Mouse (Mus musculus): ENCODE measurements around the gene Ppp1r9a. TPM values are rescaled to one million over a fixed set of nuclear protein-coding genes. Genes with fewer than 3 reads are reported as not detected.

Ppp1r9a gene
- polyA plus RNA-seq, 1 experiment from 2014 or later, result 30.5 TPM

DNA sequence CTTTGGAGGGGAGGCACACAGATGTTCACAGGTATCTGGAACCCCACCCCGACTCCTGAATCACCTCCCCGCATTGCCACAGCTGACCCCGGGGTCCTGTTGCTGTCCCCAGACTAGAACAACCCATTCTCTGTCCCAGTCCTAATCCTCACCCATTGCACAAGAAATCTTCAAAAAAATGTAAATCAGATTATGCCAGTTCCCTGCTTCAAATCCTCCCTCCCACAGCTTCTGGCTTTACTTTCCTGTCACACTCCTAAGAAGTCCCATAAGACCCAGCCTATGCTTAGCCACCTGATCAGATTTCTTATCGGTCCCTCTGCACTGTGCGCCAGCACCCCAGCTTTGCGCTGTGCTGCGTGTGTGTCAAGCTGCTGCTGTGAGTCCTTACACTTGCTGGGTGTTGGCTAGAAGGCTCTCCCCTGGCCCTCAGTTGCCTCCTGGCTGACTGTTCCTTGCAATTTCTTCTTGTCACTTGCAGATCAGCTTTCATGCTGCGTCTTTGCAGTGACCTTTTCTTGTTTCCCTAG lies 296.7 kb downstream of the Ppp1r9a start:
- no peak overlapping the region for H3K9ac ChIP-seq (replicated peaks)
- no peak overlapping the region for H3K4me2 ChIP-seq (replicated peaks)
- H3K9me3 ChIP-seq, result no peaks in the 10 kb centered on the region
- 83% methylated on average over 8 of the region's 8 CpGs for WGBS
- ATAC-seq (ENCODE audit: low FRiP score, low read depth), result no peak
- no peaks in the 10 kb centered on the region for H3K27me3 ChIP-seq
- no peaks in the 10 kb centered on the region for H3K36me3 ChIP-seq
- no peak overlapping the region for H3K4me3 ChIP-seq
- no peaks in the 10 kb centered on the region for H3K4me1 ChIP-seq
- H3K27ac ChIP-seq (replicated peaks), result no peak overlapping the region

- H3K9ac ChIP-seq (replicated peaks), result no peak overlapping the region
- no peak for ATAC-seq (ENCODE audit: low FRiP score, low read depth)
- no peak overlapping the region for H3K4me2 ChIP-seq (replicated peaks)
- 83% methylated on average over 3 of the region's 3 CpGs for WGBS
- no peaks in the 10 kb centered on the region for H3K4me1 ChIP-seq
- no peak overlapping the region for H3K27ac ChIP-seq (replicated peaks)
- H3K36me3 ChIP-seq, result no peaks in the 10 kb centered on the region
- no peak overlapping the region for H3K4me3 ChIP-seq
- H3K27me3 ChIP-seq, result no peaks in the 10 kb centered on the region
- H3K9me3 ChIP-seq, result no peaks in the 10 kb centered on the region
These were observed 297.2 kb downstream of the Ppp1r9a start for GRCm38 (mm10) chr6:5199916-5200315.

GRCm38 (mm10) chr6:5207817-5208216 lies 305.1 kb downstream of the Ppp1r9a start:
- no peak for ATAC-seq (ENCODE audit: low FRiP score, low read depth)
- no peak overlapping the region for H3K27ac ChIP-seq (replicated peaks)
- H3K9ac ChIP-seq (replicated peaks), result no peak overlapping the region
- H3K27me3 ChIP-seq, result no peaks in the 10 kb centered on the region
- no peaks in the 10 kb centered on the region for H3K4me1 ChIP-seq
- H3K4me3 ChIP-seq, result no peak overlapping the region
- no peak overlapping the region for H3K4me2 ChIP-seq (replicated peaks)
- 0 out of 2 replicates have a peak, but pooled peaks cover 2% of the 10 kb centered on the region for H3K9me3 ChIP-seq
- WGBS, result 87% methylated on average over 2 of the region's 2 CpGs
- H3K36me3 ChIP-seq, result no peaks in the 10 kb centered on the region

Other genes starting within 250 kb of the Ppp1r9a start
- gene Sgce, start 155.7 kb upstream of the Ppp1r9a start, polyA plus RNA-seq (2016; fragmentation: Nextera tagmentation; extraction: Ambion mirVana), result 62.6 and 67.3 TPM in 2 replicates
- gene Peg10, start 155.6 kb upstream of the Ppp1r9a start, polyA plus RNA-seq (2016; fragmentation: Nextera tagmentation; extraction: Ambion mirVana), result 6.4 and 7.6 TPM in 2 replicates